Mouse (Mus musculus): ENCODE measurements around the gene Wdfy3.

- no peak for TF ChIP-seq EP300 (IDR thresholded peaks at IDR 0.05; ENCODE audit: low read depth)
- TF ChIP-seq CTCF (IDR thresholded peaks at IDR 0.05; ENCODE audit: low read depth): no peak
These were observed 277.1 kb downstream of the Wdfy3 start for GRCm38 (mm10) chr5:101792665-101793064.
